Mouse (Mus musculus): Measurements from ENCODE around the gene Lax1. TPM values are rescaled to one million over a fixed set of nuclear protein-coding genes. Genes with fewer than 3 reads are reported as not detected.
"Not testable (repeated sequence)": the region's sequence is repeated elsewhere in the genome, so short reads cannot be mapped to it uniquely, and the experiment has no call there.

Lax1 gene
- total RNA-seq (2021): under 1 TPM; 0.63 to 0.75 TPM

DNA sequence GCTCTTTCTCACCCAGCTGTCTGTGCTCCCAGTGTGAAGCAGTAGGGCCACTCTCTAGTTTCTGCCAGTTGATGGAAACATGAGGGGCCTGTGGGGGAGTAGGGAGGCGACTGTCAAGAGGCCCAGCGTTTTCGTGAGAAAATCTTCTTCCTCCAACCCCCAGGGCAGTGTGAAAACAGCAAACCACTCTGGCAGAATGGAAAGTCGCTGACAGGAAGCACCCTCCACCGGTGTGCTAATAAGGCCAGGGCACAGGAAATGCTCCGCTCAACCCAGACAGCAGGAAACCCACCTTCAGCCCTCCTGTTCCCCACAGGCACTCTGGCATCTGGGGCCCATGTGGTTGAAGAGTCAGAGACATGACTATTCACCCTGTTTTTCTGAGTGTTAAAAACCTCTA, at the start of gene Lax1:
TSS of gene Lax1 (minus strand) at position 212 of the 400 bp plus-strand sequence.
- intact Hi-C loops (cut with DNase I): no loop called here

DNA sequence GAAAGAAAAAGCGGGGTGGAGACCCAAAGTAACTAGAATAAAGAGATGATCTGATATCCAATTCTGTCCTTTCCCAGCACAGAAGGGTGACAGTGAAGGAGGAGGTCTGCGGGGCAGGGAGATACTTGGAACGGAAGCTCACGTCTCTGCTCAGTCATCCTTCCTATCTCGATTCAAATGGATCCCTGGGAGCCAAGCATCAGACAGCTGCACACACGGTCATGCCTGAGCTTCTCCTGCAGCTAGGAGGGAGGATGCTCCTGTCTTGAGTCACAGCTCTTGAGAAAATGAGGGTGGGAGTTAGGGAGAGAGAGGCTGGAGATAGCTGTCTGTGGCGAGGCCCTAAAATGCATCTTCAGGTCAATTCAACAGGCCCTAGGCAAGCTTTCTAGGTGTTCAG, 46.8 kb upstream of the Lax1 start:
- DNase-seq (ENCODE audit: extremely low spot score in 1 of 2, low spot score in 2 of 2): peak in 1 of 2 experiments; percentile 16

More for the DNA sequence above, at the start of gene Lax1:
- no peak for DNase-seq (ENCODE audit: extremely low spot score in 1 of 2, low spot score in 2 of 2)

DNA sequence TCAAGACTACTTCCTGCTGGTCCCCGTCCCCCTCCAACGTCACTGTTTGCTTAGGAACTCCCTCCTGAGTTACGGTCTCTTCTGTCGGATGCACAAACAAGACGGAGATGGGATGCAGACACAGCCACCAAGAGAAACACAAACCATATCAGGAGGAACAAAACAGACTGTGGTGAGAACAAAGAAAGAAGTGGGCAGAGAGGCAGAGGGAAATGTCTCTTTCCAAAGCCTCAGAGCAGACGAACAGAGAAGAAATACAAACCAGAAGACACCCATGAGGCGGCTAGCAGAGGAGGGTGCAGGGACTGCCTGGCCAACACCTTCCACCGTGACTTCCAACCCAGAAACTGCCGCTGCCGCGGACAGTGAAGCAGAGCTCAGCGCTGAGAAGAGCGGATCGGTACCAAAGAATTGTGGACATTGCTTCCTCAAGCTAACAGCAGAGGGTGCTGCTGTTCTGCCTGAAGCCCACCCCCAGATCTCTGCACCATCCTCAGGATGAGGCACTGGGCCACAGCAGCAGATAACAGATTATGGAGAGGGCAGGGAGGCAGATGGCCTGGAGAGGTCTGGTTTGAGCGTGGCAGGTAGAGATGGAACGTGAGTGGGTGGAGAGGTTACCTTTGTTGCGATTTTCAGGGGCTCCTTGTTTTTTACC, 46.2 kb upstream of the Lax1 start:
- intact Hi-C loops (cut with DNase I): loop anchor here (1.0 to 2.0 kb wide), 2 partner anchors 161 to 313 kb away; no protein-coding TSS in a partner anchor
- peak; percentile 78 to 79 for DNase-seq (ENCODE audit: extremely low spot score in 1 of 2, low spot score in 2 of 2)

More for the DNA sequence above, 46.8 kb upstream of the Lax1 start:
- intact Hi-C loops (cut with DNase I): loop anchor here (1.0 to 2.0 kb wide), 2 partner anchors 161 to 312 kb away; no protein-coding TSS in a partner anchor

DNA sequence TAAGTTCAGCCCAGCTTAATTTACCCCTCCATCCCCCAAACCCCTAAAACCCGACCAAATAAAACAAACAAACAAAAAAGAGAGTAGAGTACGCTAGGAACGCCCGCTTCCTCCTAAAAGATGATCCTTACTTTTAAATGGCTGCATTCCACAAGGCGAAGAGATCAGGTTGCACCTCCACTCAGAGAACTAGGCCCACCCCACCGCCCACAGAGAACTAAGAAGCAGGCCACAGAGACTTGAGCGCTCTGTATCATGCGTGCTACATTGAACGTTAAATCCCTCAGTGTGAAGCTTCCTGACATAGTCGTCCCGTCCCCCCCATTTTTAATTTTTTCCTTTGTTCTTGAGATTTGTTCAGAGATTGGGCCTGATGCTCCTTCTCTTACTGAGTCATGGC, 42.9 kb upstream of the Lax1 start:
- no peak for DNase-seq (ENCODE audit: extremely low spot score in 1 of 2, low spot score in 2 of 2)
- intact Hi-C loops (cut with DNase I): no loop called here

DNA sequence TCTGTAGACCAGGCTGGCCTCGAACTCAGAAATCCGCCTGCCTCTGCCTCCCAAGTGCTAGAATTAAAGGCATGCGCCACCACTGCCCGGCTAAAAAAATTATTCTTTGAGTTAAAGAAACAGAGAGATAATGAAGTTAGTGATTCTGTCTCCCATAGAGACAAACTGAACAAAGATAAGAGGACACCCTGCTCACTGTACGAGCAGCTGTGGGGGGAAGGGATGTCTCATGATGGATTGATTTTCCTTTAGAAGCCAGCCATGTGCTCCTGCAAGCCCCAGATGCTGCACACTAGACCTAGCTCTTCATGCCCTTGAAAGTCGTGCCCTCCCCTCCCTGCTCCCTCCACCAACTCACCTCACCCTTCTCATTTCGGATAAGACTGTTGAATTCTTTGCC, 38.4 kb upstream of the Lax1 start:
- DNase-seq (ENCODE audit: extremely low spot score in 1 of 2, low spot score in 2 of 2): no peak
- intact Hi-C loops (cut with DNase I): no loop called here

DNA sequence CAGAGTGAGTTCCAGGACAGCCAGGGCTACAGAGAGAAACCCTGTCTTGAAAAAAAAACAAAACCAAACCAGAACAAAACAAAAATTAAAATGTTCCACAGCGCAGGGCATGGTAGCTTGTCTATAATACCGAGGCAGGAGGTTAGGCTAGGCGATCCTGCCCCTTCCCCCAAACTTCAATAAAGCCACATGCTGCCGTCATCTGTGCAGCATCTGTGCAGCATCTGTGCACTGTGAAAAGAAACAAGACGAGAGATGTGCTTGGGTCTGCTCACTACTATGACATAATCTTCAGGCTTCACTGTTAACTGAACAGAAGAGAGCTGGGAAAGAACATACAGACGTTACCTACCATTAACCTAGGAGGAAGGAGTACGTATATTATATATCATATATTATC, 30.4 kb upstream of the Lax1 start:
- intact Hi-C loops (cut with DNase I): no loop called here
- DNase-seq (ENCODE audit: extremely low spot score in 1 of 2, low spot score in 2 of 2): no peak

DNA sequence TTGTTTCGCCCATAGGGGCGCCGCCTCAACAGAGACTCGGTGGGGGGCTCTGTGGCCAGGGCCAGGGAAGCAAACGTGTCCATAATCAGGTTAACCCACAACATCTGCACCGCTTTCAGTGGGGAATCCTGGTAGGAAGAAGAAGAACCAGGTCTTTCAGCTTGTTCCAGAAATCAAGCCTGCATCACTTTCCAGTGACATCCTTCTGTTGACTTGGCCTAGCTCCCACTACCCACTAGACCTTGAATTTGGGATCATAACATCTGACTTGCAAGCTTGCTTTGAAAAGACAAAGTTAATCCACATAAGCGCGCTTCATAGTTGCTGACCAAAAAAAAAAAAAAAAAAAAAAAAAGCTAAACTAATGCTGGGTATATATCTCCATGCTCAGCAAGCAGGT, 28.9 kb upstream of the Lax1 start:
- DNase-seq (ENCODE audit: extremely low spot score in 1 of 2, low spot score in 2 of 2): no peak
- intact Hi-C loops (cut with DNase I): no loop called here

DNA sequence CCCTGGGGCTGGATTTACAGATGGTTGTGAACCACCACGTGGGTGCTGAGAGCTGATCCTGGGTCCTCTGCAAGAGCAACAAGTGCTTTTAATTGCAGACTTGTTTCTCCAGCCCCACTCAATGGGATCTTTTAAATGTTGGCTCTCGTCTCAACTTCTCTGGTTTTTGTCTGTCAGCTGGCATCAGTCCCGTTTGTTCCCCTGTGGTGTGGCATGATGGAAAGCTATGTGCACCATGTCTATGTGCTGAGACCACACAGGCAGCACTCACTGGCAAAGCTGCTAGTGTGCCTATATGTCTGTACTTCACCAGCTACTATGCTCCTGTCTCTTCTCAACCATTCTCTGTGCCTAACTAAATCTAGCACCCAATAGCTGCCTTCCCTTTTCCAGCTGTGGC, 28.4 kb upstream of the Lax1 start:
- no peak for DNase-seq (ENCODE audit: extremely low spot score in 1 of 2, low spot score in 2 of 2)
- intact Hi-C loops (cut with DNase I): no loop called here

DNA sequence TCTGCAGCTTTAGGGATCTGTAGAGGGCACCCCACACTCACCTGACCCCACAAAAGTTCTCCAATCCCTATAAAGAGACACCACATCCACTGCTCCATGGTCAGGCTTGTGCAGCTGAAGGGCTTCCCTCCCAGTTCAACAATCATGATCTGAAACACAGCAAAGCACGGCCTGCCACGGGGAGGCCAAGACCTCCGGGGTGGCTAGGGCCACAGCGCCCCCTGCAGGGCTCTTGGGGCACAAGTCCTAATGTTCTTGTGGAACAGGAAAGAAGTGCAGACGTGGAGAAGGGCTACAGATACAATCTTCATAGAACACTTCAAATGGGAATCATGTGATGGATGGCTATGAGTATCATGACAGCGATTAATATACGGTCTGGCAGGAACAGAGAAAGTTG, 26.6 kb upstream of the Lax1 start:
- intact Hi-C loops (cut with DNase I): no loop called here
- peak in 1 of 2 experiments; percentile 63 for DNase-seq (ENCODE audit: extremely low spot score in 1 of 2, low spot score in 2 of 2)

DNA sequence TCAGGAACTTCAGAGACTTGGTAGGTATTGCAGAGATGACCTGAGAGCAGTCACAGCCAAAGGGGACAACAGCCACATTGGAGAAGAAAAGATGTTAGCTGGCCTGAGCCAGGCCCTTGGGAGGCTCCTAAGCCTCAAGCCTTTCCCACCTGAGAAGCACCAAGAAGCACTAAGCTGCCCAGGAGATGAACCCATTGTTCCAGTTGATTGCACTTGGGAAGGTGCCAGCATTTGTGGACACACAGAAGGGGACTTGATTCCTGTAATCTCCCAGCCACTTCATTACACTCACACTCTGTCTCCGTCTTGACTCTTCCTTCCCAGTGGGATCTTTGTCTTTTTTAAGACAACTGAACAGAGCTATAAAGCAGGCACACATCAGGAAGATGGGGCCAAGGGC, 25.3 kb upstream of the Lax1 start:
- DNase-seq (ENCODE audit: extremely low spot score in 1 of 2, low spot score in 2 of 2): no peak
- intact Hi-C loops (cut with DNase I): no loop called here

DNA sequence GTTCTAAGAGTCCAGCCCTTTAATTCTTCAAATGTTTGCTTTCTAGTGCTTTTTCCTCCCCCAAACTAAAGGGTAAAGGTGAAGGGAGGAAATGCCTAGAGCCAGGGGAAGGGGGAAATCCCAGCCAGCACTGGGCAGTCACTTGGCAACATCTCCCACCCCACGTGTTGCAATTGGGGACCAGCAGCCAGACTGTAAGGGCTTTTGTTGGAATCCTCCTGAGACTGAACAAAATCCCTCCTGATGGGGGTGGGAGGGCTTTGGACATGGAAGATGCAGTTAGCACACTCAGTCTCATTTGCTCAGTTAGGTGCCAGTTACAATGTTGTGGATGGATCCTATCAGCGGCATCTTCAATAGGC, 23.1 kb upstream of the Lax1 start:
- no peak for DNase-seq (ENCODE audit: extremely low spot score in 1 of 2, low spot score in 2 of 2)
- intact Hi-C loops (cut with DNase I): no loop called here

DNA sequence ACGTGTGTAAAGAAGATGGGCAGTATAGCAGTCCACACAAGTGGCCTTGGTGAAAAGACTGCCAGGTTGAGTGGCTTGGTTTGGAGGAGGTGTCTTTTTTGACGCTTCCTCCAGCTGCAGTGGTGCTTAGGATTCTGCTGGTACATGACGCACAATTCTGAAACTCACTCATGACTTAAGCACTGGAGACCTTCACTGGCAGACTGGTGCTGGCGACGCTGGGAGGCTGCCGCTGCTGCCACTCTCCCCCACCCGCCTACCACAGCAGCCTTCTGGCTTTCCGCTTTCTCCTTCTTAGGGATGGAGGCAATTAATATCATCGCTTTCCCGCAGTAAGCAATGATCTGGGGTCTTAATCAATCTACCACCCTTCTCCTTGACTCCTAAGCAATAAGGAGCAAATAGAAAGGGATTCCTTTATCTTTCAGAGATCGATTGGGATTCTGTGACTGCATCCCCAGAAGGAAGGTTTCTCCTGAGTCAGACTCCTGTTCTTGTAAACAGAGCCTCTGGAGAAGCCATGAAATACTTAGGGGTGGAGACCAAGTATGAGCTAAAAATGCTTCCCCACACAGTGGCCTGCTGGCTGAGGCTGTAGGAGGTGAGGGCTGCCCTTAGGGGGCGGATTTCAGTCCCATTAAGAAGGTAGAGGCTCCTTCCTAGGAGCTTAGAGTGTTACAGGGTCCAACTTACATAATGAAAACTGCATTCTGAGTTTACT, 22.5 kb upstream of the Lax1 start:
- DNase-seq (ENCODE audit: extremely low spot score in 1 of 2, low spot score in 2 of 2): no peak
- intact Hi-C loops (cut with DNase I): no loop called here

DNA sequence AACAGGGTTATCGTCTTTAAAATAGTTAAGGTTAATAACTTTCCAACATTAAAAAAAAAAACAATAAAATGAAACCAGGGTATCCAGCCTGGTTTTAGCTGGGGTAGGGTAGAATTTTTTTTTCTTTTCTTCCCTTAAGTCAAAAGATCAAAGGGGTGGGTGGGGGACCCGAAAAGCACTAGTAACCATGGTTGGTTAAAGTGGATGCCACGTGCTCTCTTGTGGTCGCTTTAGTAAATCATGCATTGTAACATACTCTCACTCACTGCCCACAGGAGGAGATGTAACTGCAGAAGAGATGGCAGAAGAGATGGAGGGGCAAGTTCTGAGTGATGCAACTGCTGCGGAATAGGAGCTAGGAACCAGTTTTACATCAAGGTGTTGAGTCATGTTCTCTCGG, 21.5 kb upstream of the Lax1 start:
- intact Hi-C loops (cut with DNase I): no loop called here
- no peak for DNase-seq (ENCODE audit: extremely low spot score in 1 of 2, low spot score in 2 of 2)

DNA sequence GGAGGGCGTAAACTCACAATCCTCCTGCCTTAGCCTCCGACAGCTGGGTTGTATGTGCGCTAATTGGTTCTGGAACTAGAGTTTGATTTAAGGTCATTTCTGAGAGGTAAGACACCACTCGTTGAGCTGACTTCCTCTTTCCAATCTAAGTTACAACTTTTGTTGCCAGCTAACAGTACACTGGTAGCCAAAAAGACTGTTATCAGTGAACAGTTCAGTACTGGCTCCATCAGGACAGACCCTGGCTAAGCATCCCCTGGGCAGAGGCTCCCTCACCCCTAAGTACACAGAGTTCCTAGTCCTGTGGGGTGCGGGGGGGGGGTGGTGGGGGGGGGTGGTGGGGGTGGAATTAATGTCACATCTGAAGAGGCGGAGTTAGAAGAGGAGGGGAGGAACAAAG, 21.0 kb upstream of the Lax1 start:
- no peak for DNase-seq (ENCODE audit: extremely low spot score in 1 of 2, low spot score in 2 of 2)
- intact Hi-C loops (cut with DNase I): no loop called here

DNA sequence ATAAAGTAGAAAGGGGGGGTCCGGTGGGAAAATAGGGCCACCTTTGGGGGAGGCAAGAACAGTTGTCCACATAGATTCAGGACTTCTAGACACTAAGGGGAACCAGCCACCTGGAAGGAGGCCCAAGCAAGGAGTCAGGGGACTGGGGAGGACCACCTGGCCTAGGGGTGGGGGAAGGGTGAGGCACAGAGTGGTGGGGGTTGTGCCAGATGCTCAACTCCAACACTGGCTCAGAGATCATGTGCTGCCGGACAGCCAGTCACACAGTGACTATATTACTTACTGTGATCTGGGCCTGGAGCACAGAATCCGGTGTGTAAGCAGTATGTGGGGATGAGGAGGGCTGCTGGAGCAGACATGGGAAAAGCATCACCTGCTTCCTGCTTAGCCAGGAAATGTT, 19.4 kb upstream of the Lax1 start:
- no peak for DNase-seq (ENCODE audit: extremely low spot score in 1 of 2, low spot score in 2 of 2)
- intact Hi-C loops (cut with DNase I): no loop called here

DNA sequence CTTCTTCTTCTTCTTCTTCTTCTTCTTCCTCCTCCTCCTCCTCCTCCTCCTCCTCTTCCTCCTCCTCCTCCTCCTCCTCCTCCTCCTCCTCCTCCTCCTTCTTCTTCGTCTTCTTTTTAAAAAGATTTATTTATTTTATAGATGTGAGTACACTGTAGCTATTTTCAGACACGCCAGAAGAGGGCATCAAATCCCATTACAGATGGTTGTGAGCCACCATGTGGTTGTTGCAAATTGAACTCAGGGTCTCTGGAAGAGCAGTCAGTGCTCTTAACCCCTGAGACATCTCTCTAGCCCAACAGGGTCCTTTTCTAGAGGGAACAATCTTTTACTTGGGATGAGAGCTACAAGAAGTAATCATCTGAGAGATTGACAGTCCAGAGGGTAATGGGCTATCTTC, 11.9 kb upstream of the Lax1 start:
- intact Hi-C loops (cut with DNase I); DNase-seq (ENCODE audit: extremely low spot score in 1 of 2, low spot score in 2 of 2): not testable (repeated sequence)

DNA sequence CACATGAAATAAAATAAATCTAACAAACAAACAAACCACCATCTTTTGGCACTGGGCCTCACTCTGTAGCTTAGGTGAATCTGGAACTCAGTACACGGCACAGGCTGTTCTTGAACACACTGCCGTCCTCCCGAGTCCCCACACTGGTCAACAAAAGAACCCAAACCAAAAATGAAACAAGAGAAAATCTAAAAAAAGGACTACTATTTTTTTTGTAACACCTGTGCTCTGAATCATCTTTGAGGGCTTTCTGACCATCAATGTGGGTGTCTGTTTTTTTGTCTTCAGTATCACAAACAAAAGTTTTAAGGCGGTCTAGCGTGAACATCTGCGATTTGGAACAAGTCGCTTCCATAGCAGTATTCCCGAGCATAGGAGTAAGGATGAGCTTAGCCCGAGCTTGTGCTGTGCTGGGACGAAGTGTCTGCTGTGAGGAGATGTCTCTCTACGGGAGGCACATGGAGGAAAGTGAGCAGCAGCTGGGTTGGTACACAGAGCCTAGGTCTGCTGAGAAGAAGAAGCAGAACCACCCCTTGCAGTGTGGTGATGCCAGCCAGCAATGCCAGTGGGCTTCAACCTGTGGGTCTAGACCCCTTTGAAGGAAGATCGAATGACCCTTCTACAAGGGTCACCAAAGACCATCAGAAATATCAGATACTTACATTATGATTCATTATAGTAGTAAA, 8.2 kb upstream of the Lax1 start:
- intact Hi-C loops (cut with DNase I): no loop called here
- no peak for DNase-seq (ENCODE audit: extremely low spot score in 1 of 2, low spot score in 2 of 2)

DNA sequence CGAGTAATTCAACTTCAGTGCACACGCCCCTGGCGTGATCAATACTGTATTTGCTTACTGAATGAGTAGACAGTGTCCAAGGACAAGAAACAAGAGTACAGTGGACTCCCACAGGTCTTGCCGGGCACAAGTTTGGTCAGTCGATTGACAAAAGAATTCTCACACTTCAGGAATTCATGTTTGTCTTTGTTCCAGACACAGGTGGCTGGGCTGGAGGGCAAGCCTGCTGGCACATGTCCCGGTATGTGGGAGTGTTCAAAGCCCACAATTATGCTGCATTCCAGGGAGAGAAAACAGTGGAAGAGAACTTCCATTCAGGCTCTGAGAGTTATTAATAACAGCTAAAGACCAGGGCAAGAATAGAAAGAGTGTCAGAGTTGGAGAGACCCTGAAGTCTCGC, 6.0 kb upstream of the Lax1 start:
- intact Hi-C loops (cut with DNase I): no loop called here
- DNase-seq (ENCODE audit: extremely low spot score in 1 of 2, low spot score in 2 of 2): peak in 1 of 2 experiments; percentile 78

DNA sequence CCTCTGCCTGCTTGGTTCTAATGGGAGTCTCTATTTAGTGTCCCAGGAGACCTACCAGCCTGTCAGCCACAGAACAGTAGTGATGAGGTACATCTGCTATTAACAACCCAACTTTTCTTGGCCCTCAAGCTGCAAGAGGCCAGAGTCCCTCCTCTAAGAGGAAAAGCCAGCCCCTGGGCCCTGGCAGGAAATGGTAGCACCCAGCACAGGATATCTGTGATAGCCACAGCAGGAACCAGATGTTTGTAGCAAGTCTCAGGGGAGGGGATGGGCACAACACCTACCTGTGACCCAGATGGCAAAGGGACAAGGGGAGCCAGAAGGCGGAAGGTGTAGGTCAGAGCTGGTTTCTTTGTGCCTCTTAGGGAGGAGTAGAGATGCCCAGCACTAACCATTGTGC, 5.0 kb upstream of the Lax1 start:
- no peak for DNase-seq (ENCODE audit: extremely low spot score in 1 of 2, low spot score in 2 of 2)
- intact Hi-C loops (cut with DNase I): no loop called here

DNA sequence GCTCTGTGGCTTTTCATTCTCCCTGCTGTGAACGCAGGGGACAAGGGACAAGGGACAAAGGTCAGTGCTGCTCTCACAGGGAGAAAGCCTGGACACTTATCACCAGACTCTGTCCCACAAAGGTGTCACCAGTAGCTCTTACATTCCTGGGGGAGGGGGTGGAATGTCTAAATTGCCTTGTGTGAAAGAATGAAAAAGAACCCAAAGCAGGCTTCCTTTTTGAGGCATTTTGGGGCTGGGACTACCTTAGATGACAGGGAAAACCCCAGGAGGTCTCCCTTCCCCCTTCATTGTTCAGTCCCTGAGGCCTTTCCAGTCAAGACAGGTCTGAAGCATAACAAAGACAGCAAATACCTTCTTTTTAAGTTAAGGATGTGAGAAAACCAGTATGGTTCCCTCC, 4.4 kb upstream of the Lax1 start:
- intact Hi-C loops (cut with DNase I): no loop called here
- no peak for DNase-seq (ENCODE audit: extremely low spot score in 1 of 2, low spot score in 2 of 2)
